Mouse (Mus musculus) small intestine, adult 2 months (tissue): ENCODE data around the gene Usp38. TPM values are rescaled to one million over a fixed set of nuclear protein-coding genes. Genes with fewer than 3 reads are reported as not detected.

Source experiments
- H3K27ac ChIP-seq: fragments of 200-500 bp; 2 replicates; pipeline ENCODE4 v1.5.1; 2012; ENCODE audit warnings: low read depth, low read length, control low read depth, inconsistent platforms; ENCODE audit not compliant: insufficient read depth
- H3K27me3 ChIP-seq: fragments of 200-500 bp; 2 replicates; pipeline ENCODE4 v1.6.1; 2012; ENCODE audit warnings: mild to moderate bottlenecking, moderate library complexity, low read length, inconsistent platforms; ENCODE audit not compliant: control insufficient read depth, insufficient read depth
- H3K36me3 ChIP-seq: fragments of 200-500 bp; 2 replicates; pipeline ENCODE4 v1.6.1; 2012; ENCODE audit warnings: mild to moderate bottlenecking, low read length, control low read depth, inconsistent platforms; ENCODE audit not compliant: control insufficient read depth, insufficient read depth
- H3K4me1 ChIP-seq: fragments of 200-500 bp; 2 replicates; pipeline ENCODE4 v1.6.1; 2012; ENCODE audit warnings: low read length, inconsistent platforms, mixed read lengths; ENCODE audit not compliant: control insufficient read depth, insufficient read depth, insufficient read length
- H3K4me3 ChIP-seq: fragments of 200-500 bp; 2 replicates; pipeline ENCODE4 v1.5.1; 2012; ENCODE audit warnings: low read depth, mild to moderate bottlenecking, control low read depth, inconsistent platforms, low read length, moderate library complexity
- CTCF ChIP-seq: fragments of 200-500 bp; IDR thresholded peaks from 2 replicates; pipeline ENCODE4 v1.5.1; 2012; ENCODE audit warnings: low read depth, mild to moderate bottlenecking, control low read depth, inconsistent platforms, low read length, moderate library complexity, mixed read lengths; ENCODE audit not compliant: insufficient replicate concordance, insufficient read length; ENCODE audit errors: extremely low read depth
- POLR2A ChIP-seq: fragments of 200-500 bp; IDR thresholded peaks from 2 replicates; pipeline ENCODE4 v1.6.1; 2012; ENCODE audit warnings: low read depth, mild to moderate bottlenecking, control low read depth, inconsistent platforms, low read length, moderate library complexity
- WGBS: fragments of 180-500 bp; shearing (Covaris S2); methylation state at CpG from one replicate; pipeline ENCODE4 v1.1.7; 2018; 5-methylcytosine and 5-hydroxymethylcytosine counted together
- polyA plus RNA-seq: library from polyadenylated mRNA; depleted of rRNA; stranded (reverse); fragments of >200 nt; gene quantifications from 2 replicates; pipeline ENCODE4 v1.2.3, GENCODE M21; 2012

Usp38 gene
- polyA plus RNA-seq, 1 experiment: 7.0 TPM

- Histone ChIP-seq H3K4me1 (0 out of 2 replicates have a peak, but pooled peaks cover 2% of the 10 kb centered on the region), H3K36me3 (peaks cover 43% of the 10 kb centered on the region), H3K27ac (no peak overlapping the region), H3K27me3 (no peaks in the 10 kb centered on the region), H3K4me3 (no peak overlapping the region)
- WGBS: 85% methylated on average over 9 of the region's 9 CpGs
- no peak for TF ChIP-seq POLR2A
- TF ChIP-seq CTCF: no peak
These were observed 33.0 kb downstream of the Usp38 start for GRCm38 (mm10) chr8:80981696-80982095.

DNA sequence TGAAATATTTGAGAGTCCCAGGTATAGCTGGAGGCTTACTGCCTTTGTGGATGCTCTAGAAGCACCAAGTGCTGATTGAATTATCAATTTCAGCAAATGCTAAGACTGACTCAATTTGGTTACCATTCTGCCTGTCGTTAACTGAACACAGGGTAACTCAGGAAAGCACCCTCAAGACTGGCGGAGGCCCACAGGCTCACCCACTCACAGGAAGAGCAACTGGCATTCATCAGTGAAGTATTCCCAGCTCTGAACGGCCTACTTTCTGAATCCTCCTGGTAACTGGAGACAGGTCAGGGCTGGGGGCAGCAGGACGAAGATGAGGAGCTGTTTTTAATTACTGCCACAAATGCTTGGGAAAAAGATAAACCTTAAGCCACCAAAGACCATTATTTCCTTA lies 34.7 kb downstream of the Usp38 start:
- TF ChIP-seq CTCF (no peak), POLR2A (no peak)
- no peak overlapping the region for H3K4me3 ChIP-seq
- H3K27ac ChIP-seq: no peak overlapping the region
- H3K36me3 ChIP-seq: peaks cover 36% of the 10 kb centered on the region
- no peaks in the 10 kb centered on the region for H3K27me3 ChIP-seq
- H3K4me1 ChIP-seq: 0 out of 2 replicates have a peak, but pooled peaks cover 2% of the 10 kb centered on the region
- 96% methylated on average over 4 of the region's 4 CpGs for WGBS

DNA sequence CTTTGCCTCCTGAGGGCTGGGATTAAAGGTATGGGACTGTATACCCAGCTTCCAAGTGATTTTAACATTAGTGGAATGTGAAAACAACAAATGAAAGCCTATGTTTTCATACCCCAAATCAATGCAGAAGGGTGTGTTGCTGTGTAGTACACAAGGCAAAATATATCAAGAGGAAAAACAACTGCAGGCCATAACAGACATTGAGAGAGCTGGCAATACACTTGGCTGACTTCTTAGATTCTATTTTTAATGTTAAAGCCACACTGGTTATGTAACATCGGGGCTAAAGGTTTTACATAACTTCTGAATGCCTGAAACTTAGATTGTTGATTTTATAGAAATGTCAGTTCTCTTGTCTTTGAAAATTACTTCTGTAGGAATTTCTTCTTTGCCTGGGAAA lies 37.5 kb downstream of the Usp38 start:
- 60% methylated on average over 1 of the region's 1 CpGs for WGBS
- Histone ChIP-seq H3K4me3 (no peak overlapping the region), H3K27ac (no peak overlapping the region), H3K4me1 (no peaks in the 10 kb centered on the region), H3K27me3 (no peaks in the 10 kb centered on the region), H3K36me3 (peaks cover 22% of the 10 kb centered on the region)
- TF ChIP-seq POLR2A: no peak
- TF ChIP-seq CTCF: no peak

- 75% methylated on average over 9 of the region's 9 CpGs for WGBS
- no peaks in the 10 kb centered on the region for H3K4me1 ChIP-seq
- no peak overlapping the region for H3K27ac ChIP-seq
- H3K27me3 ChIP-seq: no peaks in the 10 kb centered on the region
- H3K36me3 ChIP-seq: no peaks in the 10 kb centered on the region
- no peak for TF ChIP-seq POLR2A
- TF ChIP-seq CTCF: no peak
- no peak overlapping the region for H3K4me3 ChIP-seq
These were observed 43.6 kb downstream of the Usp38 start for GRCm38 (mm10) chr8:80971150-80971549.

GRCm38 (mm10) chr8:80970000-80970685 lies 44.6 kb downstream of the Usp38 start:
- WGBS: 89% methylated on average over 11 of the region's 11 CpGs
- H3K36me3 ChIP-seq: no peaks in the 10 kb centered on the region
- TF ChIP-seq POLR2A (no peak), CTCF (no peak)
- no peak overlapping the region for H3K27ac ChIP-seq
- H3K4me3 ChIP-seq: no peak overlapping the region
- H3K27me3 ChIP-seq: no peaks in the 10 kb centered on the region
- H3K4me1 ChIP-seq: no peaks in the 10 kb centered on the region

DNA sequence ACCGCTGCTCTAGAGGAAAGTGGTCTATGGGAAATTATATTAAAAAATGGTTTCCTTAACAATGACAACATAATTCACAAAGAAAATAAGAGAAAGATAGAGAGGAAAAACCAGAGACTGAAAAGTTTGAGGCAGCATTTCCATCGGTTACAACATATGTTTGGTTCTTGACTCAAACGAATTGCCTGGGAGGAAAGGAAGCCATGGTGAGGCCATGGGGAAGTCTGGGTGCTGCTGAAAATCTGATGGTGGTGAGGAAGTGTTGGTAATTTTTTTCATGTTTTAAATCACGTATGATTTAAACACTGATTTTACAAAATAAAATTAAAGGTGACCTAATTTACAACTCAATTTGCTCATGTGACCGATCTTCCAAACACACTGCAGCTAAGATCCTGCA lies 45.3 kb downstream of the Usp38 start:
- no peaks in the 10 kb centered on the region for H3K27me3 ChIP-seq
- 85% methylated on average over 5 of the region's 5 CpGs for WGBS
- no peak overlapping the region for H3K27ac ChIP-seq
- TF ChIP-seq CTCF: no peak
- TF ChIP-seq POLR2A: no peak
- no peaks in the 10 kb centered on the region for H3K36me3 ChIP-seq
- no peak overlapping the region for H3K4me3 ChIP-seq
- H3K4me1 ChIP-seq: no peaks in the 10 kb centered on the region

DNA sequence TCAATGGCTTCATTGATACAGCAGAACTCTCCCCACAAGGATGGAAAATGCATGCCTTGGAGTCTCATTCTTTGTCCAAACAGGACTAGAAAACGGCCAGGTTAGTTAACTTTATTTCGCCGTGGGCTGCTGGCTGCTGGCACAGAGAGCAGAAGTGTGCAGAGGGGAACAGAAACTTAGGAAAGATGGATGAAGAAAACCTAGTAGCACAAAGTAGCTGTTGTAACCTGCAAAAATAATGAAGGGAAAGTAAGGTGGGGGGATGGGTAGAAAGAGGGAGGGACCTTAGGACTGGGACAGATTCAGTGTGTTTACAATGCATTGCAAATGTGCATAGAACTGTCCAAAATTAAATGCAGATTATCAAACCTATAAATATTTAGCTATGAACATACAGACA lies 51.6 kb downstream of the Usp38 start:
- TF ChIP-seq CTCF: no peak
- TF ChIP-seq POLR2A: no peak
- WGBS: 85% methylated on average over 3 of the region's 3 CpGs
- H3K4me3 ChIP-seq: no peak overlapping the region
- no peak overlapping the region for H3K27ac ChIP-seq
- no peaks in the 10 kb centered on the region for H3K27me3 ChIP-seq
- no peaks in the 10 kb centered on the region for H3K4me1 ChIP-seq
- no peaks in the 10 kb centered on the region for H3K36me3 ChIP-seq
